Mouse (Mus musculus) heart, adult 18-20 months (tissue): Measurements from ENCODE around the gene Trpt1. TPM values are rescaled to one million over a fixed set of nuclear protein-coding genes. Genes with fewer than 3 reads are reported as not detected.

Experiments used
- DNase-seq, 2 experiments: peaks; one replicate each; pipeline ENCODE4 v3.0.0; 2021 to 2022; ENCODE audit warnings: mixed read lengths in 1 of 2
- total RNA-seq, 2 experiments: library from RNA; stranded (reverse); gene quantifications; 2 replicates each; pipeline ENCODE4 v1.2.3; 2021

The Trpt1 gene
- total RNA-seq, 2 experiments from 2014 or later: 22.4 to 26.4 TPM

DNA sequence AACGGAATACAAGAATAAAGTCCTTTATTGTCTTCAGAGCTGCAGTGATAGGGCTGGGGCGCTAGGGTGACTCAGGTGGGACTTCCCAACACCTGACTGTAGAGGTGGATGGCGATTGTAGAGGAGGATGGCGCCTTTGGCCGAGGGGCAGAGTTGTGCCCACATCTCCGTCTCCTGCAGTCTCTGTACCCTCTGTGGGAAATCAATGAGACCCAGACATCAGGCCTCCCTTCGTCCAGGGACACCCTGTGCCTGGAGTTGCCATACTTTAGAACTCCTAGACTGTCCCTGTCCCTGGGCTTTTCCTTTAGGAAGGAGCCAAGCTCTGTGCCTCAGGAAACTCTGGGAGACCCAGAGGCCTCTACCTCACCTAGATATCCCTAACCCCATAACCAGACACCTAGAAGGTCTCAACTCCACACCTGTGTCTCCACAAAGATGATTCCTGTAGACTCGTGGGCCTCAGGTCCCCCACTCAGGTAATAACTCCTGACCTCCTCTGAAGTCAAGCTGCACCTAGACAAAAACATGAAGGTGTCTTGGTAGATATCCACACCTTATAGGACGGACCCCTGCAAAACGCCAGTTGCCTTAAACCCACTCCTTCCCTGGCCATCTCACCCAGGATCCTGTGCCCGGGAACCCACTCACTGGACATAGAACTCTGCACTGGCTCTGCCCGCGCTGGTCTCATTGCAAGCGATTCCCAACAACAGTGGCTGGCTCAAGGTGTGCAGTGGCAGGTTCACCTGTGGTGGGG lies 2.7 kb upstream of the Trpt1 start:
- no peak for DNase-seq

DNA sequence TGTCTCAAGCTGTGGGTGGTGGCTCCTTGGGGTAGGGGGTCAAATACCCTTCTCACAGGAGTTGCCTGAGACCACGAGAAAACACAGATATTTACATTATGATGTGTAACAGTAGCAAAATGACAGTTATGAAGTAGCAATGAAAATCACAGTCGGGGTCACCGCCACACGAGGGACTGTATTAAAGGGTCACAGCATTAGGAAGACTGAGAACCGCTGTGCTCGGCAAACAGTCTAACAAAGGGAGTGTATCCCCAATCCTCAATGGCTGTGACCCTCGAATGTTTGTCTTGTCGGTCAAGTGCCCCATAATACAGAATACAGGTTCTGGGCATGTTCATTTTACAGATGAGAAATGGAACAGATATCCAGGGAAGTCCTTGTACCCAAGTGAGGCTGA lies 1.9 kb upstream of the Trpt1 start:
- DNase-seq: no peak

DNA sequence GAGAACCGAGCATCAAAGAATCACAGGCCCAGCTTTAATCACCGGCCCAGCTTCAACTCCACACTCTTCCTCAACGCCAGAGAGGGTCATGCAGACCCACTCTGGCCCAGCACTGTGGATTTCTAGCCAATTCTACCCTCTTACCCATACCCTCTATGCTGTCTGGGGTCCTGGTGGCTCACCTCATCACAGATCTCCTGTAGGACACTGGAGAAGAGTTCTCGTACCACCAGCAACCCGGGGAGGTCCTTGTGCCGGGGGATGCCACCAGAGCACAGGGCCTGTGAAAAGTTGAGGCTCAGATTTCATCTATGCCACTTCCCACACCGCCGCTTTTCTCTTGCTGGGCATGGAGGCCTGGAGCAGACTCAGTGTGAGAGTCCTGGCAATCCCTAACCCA lies 1.4 kb upstream of the Trpt1 start:
- no peak for DNase-seq

DNA sequence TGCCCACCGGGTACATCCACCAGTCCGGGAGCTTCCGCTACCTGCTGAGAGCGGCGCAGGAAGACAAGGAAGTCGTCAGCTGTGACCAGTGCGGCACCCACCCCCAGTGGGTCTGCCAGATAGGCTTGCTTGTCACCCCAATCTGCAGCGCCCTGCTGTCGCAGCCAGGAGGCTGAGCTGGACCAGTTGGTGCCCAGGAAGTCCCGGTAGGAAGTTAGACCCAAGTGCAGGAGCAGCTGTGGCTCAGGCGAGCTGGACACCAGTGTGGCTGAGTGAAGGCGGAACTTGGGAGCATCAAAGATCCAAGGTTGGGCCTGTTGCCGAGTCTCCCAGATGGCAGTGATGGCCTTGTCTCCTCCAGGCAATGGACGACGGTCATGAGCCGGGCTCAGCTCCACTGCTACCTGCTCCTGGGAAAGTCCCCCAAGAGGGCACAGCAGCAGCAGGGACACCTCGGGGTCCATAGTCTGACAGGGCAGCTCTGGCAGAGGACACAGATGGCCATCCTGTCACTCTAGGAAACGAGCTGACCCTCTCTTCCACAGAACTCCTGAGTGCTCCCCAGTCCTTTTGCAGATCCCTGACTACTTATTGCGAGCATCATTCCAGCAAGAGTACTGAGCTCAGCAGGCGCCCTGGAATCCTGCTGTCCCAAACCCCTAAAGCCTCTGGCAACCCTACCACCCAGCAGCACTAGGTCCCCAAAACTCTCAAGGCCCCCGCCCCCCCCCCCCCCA lies 508 bp upstream of the Trpt1 start:
- DNase-seq: peak in 1 of 2 experiments; percentile 43

DNA sequence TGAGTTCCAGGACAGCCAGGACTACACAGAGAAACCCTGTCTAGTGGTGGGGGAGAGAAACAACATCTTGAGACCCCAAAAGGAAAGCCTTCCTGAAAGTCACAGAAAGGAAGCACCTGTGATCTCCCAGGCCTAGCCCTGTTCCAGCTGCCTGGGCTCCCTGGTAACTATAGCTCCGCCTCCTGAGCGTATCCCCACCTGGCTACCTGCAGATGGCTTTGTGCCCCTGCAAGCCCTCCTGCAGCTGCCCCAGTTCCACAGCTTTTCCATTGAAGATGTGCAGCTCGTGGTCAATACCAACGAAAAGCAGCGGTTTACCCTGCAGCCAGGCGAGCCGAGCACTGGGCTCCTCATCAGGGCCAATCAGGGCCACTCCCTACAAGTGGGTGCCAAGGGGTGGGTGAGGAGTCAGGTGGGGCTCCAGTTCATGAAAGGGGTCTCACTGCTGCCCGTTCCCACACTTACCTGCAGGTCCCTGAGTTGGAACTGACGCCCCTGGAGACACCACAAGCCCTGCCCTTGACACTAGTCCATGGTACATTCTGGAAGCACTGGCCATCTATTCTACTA lies 1.9 kb downstream of the Trpt1 start:
- no peak for DNase-seq

DNA sequence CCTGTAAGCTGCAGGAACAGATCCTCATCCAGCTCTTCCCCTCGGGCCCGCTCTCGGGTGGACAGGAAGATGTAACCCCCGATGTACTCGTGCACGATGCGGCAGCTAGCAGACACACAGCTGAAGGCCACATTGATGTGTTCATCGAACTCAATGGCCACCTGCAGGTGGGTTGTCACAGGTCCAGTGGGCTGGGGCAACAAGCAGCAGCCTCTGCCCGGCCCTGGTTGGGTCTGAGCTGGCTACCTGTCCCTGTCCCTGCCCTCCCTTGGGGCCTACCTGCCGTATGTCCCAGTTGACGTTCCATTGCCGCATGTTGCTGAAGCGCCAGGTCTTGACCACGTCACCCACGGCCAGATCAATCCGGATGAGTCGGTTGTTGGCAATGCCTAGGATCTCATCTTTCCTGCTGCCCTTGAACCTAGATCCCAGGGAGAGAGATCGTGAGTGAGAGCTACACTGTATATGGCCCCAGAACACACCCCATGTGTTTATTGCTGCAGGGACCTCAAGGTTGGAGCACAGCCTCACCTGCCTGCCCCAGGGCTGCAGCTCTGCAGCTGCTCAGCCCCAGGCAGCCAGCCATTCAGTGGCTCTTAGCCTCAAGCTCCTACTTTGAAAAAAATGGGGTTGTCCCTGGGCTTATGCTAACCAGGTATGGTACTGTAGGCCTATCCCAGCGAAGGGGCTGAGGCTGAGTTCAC lies 3.6 kb downstream of the Trpt1 start:
- no peak for DNase-seq

DNA sequence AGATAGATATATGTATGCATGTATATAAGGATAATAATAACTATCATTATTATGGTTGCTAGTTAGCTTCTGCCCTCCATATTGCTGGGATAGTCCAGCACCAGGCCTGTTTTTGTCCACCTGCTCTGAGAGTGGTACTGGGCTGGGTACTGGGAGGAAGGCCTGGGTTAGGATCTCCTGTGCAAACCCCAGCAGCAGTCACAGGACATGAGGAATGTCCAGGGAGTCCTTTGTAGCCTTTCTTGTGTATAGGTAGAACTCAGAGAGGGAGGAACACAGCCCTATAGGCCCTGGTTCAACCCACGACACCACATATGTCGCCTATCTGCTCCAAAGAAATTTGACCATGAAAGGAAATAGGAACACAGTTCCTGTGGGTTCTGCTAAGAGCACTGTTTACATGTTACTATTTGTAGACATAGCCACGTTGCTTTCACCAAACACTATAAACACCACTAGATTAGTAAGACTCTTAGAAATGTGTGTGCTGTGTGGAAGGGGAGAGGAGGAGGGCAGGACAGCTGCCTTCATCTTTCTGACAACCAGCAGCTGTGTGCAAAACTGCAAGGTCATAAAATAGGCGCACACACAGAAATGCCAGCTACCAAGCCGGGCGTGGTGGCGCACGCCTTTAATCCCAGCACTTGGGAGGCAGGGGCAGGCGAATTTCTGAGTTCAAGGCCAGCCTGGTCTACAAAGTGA lies 11.1 kb downstream of the Trpt1 start:
- no peak for DNase-seq

DNA sequence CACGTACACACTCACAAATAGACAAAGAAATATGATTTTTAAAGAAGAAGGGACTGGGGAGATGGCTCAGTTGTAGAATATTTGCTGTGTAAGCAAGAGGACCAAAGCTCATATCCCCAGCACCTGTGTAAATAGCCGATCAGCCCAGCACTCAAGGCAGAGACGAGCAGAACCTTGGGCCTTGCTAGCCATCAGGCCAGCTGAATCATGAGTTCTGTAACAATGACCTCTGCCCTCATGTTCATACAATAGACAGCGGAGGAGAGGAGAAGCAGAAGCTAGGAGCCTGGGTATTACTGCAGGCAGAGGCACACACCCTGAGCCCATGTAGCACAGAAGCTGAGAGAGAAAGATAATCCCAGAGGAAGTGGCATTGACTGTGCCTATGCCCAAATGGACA lies 16.5 kb downstream of the Trpt1 start:
- DNase-seq: no peak

DNA sequence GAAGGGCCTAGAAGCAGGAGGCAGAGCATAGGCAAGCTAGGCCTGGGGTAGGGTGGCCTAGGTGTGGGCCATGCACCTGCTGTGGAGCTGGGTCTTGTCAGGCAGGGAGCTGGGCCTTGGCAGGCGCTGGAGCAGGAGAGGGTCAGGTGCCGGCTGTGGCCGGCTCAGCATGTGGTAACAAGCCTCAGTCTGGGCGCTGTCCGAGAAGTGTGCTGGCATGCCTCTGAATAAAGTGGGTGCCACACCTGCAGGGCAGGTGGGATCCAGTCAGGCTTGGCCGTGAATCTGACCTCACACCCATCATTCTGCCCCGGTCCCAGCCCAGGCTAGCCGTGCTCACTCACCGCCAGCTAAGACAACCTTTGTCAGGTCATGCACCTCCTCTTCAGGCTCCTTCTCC lies 18.1 kb downstream of the Trpt1 start:
- DNase-seq: no peak

DNA sequence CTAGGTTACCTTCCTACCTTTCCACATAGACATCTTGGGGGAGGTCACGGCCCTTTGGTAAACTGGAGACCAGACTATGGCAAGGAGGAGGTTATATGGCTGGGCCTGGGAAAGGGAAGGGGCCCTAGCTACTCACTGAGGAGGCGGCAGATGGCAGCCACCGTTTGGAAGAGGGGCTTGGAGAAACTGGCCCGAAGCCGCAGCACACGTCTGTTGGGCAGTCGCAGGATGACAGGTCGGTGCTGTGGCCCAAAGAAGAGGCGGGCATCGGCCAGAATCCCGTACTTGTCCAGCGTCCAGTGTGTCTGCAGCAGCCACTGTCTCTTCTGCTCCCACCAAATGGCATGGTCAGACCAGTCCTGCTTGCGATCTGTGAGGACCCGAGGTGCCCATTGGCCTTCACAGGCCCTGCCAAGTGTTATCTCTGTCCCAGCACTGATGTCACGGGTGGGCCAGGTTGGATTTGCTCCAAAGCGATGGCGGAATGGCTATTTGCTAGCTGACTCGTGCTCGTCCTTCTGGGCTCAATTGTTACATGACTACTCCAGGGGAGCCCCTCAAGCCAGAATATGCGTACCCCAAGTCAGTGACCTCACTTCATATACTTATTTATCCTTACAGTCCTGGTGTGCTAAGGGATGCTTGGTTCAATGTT lies 18.7 kb downstream of the Trpt1 start:
- DNase-seq: no peak

DNA sequence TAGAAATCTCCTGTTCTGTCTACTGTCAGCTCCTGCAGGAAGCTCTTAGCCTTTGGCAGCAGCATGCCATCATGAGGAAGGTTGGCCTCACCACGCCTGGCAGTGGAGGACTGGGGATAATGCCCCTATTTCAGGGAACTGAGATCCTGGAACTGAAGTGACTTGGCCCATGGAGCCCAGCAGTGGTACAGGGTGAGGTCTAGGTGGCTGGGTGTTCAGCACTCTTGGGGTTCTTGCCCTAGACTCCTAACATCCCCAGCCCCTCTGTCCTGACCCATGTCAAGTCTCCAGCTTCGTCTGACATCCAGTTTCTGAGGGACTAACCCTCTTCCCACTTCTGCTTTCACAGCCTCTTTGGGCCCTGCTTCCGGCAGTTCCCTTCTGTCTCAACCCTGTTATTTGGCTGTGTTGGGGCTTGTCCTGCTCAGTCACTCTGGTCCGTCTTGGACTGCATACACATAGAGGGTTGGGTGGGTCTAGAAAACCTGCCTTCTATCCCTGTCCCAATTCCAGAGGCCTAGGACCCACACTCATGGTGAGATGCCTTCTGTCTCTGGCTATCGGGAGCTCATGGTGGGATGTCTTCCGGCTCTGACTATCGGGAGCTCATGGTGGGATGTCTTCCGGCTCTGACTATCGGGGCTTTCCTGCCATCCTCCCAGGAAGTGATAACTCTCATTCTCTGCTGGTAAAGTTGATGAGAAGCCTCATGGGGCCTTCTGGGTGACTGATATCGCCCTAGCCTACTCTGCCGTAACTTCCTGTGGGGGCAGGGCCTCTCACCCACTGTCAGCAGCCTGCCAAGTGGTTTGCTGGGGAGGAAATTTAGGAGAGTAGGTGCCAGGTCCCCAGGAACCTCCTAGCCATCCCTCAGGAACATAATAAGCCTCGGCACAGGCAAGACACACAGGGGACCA lies 21.9 kb downstream of the Trpt1 start:
- DNase-seq: peak; percentile 24 to 46

DNA sequence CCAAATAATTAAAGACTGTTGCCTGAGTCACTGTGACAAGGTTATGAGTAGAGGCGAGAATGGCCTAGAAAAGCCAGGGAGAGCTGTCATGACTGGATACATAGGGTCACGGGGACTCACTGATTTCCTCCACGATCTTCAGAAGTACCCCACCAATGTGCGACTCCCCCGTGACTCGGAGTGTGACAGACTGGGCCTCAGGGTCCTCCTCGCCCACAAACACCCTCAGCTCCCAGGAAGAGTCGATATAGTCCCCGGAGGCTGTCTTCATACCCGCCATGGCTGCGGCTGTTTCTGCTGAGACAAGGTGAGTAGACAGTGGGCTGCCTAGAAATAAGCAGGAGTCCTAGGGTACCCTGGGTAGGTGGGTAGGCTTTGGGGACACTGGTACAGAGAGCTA lies 22.6 kb downstream of the Trpt1 start:
- peak in 1 of 2 experiments; percentile 11 for DNase-seq

DNA sequence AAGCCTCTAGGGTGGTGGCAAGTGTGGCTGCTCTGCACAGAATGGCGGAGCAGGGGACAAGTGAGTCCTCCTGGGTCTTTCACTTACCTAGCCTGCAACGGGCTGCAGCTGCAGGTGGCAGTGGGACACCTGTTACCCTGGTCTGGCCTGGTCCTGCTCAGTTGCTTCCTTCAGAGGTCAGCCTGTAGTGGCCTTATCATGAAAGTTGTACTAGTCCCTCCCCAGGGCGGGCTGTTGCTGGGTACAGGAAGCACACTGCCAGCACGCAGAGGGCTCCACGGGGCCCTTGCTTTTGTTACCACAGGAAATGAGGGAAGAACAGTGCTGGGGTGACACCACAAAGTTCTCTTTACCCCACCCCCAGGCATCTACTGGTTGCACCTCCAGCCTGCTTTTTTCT lies 23.3 kb downstream of the Trpt1 start, which contains the start of gene Fermt3:
TSS of gene Fermt3 (minus strand) at position 279 of the 400 bp plus-strand sequence.
- DNase-seq: peak; percentile 52 to 82

DNA sequence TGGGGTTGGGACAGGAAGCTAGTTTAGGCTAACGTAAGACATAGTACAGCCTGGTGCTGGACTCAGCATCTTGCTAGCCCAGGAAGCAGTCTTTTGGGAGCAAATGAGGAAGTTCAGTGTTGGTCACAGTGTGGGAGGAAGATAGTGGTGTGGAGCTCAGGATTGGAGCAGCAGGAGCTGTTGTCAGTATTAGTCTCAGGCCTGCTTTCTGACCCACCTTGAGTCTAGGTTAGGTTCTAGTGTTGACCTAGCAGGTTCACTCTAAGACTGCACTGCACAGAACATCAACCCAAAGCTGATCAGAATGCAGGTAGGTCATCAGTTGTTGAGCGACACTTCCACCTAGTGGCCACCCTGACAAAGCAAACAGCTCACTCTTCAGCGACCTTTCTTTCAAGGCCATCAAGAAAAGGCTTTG lies 24.3 kb downstream of the Trpt1 start:
- DNase-seq: peak; percentile 65 to 72

DNA sequence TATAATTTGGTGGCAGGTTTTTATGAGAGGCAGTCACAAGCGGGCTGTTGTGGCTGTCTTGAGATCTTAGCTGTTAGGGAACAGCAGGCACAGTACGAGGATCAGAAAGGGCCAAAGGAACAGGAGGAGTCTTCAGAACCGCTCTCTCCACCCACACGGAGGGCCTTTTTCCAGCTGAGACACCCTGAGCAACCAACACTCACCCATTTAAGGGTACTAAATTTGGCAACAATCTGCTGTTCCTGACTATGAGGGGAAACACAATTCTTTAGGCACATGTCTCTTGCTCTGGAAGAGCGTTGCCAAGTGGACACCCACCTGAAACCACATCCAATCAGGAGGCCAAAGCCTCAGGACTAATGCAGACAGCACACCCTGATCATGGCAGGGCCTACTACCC lies 33.6 kb downstream of the Trpt1 start:
- no peak for DNase-seq

DNA sequence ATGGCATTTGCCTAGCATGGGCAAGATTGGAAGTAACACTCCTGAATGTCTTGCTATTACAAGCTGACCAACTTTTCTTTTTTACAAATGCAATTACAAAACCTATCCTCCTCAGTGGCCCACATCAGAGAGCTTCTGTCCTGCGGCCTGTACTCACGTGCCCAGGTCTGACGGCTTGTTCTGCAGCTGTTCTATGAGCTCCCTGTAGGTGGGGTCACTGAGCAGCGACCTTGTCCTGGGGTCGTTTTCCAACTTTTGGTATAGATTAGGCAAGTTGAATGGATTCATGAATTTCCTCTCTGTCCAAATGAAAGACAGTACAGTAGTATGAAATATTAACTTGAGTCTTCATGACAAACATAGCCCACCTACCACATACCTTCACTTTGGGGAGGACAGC lies 38.1 kb downstream of the Trpt1 start:
- no peak for DNase-seq

DNA sequence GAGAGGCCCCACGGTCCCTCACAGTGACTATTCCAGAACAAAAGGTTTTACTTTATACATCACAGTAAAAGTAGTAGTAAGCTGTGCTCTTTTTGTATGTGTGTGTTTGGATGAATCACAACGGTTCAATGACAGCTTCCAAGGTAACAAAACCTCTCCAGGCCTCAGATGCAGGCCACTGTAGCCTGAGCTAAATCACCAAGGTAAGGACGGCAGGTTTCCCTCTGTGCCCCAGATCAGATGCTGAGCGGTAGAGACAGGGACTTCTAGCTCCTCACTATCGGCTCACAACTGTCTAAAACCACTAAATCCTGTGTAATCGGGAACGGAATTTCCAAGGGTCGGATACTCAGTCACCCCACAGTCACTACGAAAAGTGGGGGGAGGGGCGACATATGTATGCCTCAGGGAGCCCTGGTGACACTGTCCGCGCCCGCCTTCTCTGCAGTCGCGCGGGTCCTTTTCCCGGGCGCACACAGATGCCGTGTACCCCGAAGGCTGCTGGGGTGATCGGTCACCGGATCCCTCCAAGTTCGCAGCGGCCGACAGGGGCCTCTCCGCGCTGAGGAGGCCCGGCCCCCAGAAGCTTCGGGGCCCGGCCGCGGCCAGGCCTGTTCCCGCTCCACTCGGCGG lies 43.3 kb downstream of the Trpt1 start:
- peak; percentile 44 to 65 for DNase-seq

DNA sequence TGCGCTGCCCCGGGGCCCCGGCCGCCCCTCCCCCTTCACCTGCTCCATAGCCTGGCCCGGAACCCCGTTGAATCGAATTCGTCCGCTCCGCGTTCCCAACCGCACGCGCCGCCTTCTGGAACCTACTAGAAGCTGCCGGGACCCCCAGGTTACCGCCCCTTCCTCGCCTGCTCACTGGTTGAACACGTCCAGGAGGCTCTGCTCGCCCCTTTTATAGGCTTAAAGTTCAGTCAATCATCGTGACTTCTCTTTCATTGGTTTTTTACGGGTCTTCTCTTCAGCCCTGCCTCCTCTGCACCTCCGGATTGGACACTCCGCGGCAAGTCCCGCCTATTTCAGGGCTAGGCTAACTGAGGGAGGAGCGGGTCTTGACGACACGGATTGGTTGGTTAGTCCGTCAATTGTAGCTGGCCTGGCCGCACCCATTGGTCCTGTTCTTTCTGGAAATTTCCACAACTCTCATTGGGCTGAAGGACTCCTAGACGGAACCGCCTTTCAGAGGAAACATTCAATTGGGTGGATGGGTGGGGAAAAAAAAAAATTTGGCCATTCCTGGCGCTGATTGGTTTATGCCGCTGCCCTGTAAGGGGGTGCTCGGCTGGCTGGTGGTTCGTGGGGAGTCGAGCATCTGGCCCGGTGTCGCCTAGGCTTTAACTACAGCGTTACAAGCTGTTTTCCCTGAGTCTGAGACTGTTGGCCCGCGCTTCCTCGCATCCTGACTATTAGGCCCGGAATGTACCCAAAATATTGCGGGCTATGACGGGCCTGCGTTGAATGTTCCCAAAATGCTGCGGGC lies 44.1 kb downstream of the Trpt1 start, which contains the start of gene Stip1:
TSS of gene Stip1 (minus strand) at position 127 of the 796 bp plus-strand sequence.
- peak; percentile 100 for DNase-seq

DNA sequence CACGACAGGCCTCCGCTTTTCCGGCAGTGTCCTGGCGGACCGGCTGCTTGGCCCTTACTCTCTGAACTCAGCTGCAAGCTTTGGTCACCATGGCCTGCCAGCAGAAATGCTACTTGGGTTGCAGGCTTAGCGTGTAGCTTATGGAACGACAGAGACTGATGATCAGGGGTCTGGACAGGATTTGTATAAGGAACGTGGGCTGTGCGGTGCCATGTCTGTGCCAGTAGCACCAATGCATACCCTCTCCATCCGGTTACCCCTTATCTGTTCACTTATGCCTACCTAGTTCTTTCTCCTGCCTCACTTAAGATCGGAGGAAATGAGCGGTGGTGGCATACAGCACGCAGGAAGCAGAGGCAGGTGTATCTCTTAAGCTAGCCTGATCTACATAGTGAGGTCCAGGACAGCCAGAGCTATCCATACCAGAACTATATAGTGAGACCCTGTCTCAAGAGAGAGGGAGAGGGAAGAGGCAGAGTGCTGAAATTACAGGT lies 44.8 kb downstream of the Trpt1 start:
- DNase-seq: no peak
